Mouse (Mus musculus): Measurements from ENCODE around the gene Pga5. TPM values are rescaled to one million over a fixed set of nuclear protein-coding genes. Genes with fewer than 3 reads are reported as not detected.

Pga5 gene
- not detected for polyA plus RNA-seq (2017; shearing (Covaris generic))

GRCm38 (mm10) chr19:10677915-10678771 lies at the start of gene Pga5:
Gene Pga5, minus strand, starts transcription at chr19:10678071.

GRCm38 (mm10) chr19:10688537-10689352 lies 10.9 kb upstream of the Pga5 start, which contains the start of gene Vps37c:
Gene Vps37c, plus strand, starts transcription at chr19:10688735.

GRCm38 (mm10) chr19:10634106-10634871 lies 43.6 kb downstream of the Pga5 start, which contains the start of gene Vwce:
Gene Vwce, plus strand, starts transcription at chr19:10634213.

Other genes with a start within 250 kb of the Pga5 start
- gene Lrrc10b, start 220.6 kb downstream of the Pga5 start, polyA plus RNA-seq (2017; shearing (Covaris generic)) = not detected
- gene Ppp1r32, start 195.1 kb downstream of the Pga5 start, polyA plus RNA-seq (2017; shearing (Covaris generic)) = 0.34 TPM
- gene Cpsf7, start 152.8 kb downstream of the Pga5 start, polyA plus RNA-seq (2017; shearing (Covaris generic)) = 34.1 TPM
- gene Sdhaf2, start 151.9 kb downstream of the Pga5 start, polyA plus RNA-seq (2017; shearing (Covaris generic)) = 102 TPM
- gene Tmem216, start 121.8 kb downstream of the Pga5 start, polyA plus RNA-seq (2017; shearing (Covaris generic)) = 11.6 TPM
- gene Cyb561a3, start 100.9 kb downstream of the Pga5 start, polyA plus RNA-seq (2017; shearing (Covaris generic)) = 53.7 TPM
- 20.5 TPM for gene Tmem138, start 100.7 kb downstream of the Pga5 start, polyA plus RNA-seq (2017; shearing (Covaris generic))
- 199 TPM for gene Ddb1, start 72.7 kb downstream of the Pga5 start, polyA plus RNA-seq (2017; shearing (Covaris generic))
- gene Tkfc, start 72.4 kb downstream of the Pga5 start, polyA plus RNA-seq (2017; shearing (Covaris generic)) = 10.4 TPM
- not detected for gene Vwce, start 43.9 kb downstream of the Pga5 start, polyA plus RNA-seq (2017; shearing (Covaris generic))
- 21.6 TPM for gene Vps37c, start 10.7 kb upstream of the Pga5 start, polyA plus RNA-seq (2017; shearing (Covaris generic))
- gene Cd5, start 60.9 kb upstream of the Pga5 start, polyA plus RNA-seq (2017; shearing (Covaris generic)) = 654 TPM
- gene Cd6, start 152.0 kb upstream of the Pga5 start, polyA plus RNA-seq (2017; shearing (Covaris generic)) = 684 TPM
- gene Slc15a3, start 161.7 kb upstream of the Pga5 start, polyA plus RNA-seq (2017; shearing (Covaris generic)) = 1.7 TPM
- gene Tmem132a, start 191.9 kb upstream of the Pga5 start, polyA plus RNA-seq (2017; shearing (Covaris generic)) = 0.71 TPM
- 54.3 TPM for gene Tmem109, start 203.9 kb upstream of the Pga5 start, polyA plus RNA-seq (2017; shearing (Covaris generic))
- gene Prpf19, start 217.2 kb upstream of the Pga5 start, polyA plus RNA-seq (2017; shearing (Covaris generic)) = 96.3 TPM
- not detected for gene Zp1, start 242.6 kb upstream of the Pga5 start, polyA plus RNA-seq (2017; shearing (Covaris generic))

Data from activated CD4-positive, CD25-positive, alpha-beta regulatory T cell, adult 9 weeks (primary cell).